Mouse (Mus musculus) ES-Bruce4 (cell line): ENCODE results near the gene 4932438H23Rik. TPM values are rescaled to one million over a fixed set of nuclear protein-coding genes. Genes with fewer than 3 reads are reported as not detected.
"Not testable (repeated sequence)": the region's sequence is repeated elsewhere in the genome, so short reads cannot be mapped to it uniquely, and the experiment has no call there.

Source experiments
- H3K27ac ChIP-seq: 2 replicates; pipeline ENCODE4 v1.5.1; 2012; ENCODE audit warnings: low read length, inconsistent platforms; ENCODE audit not compliant: insufficient read depth
- H3K27me3 ChIP-seq: 2 replicates; pipeline ENCODE4 v1.6.1; 2012; ENCODE audit warnings: mild to moderate bottlenecking, low read length, inconsistent platforms; ENCODE audit not compliant: control insufficient read depth, poor library complexity, insufficient read depth, severe bottlenecking
- H3K36me3 ChIP-seq: 2 replicates; pipeline ENCODE4 v1.6.1; 2012; ENCODE audit warnings: inconsistent platforms, mild to moderate bottlenecking, low read length, moderate library complexity; ENCODE audit not compliant: control insufficient read depth, poor library complexity, insufficient read depth, severe bottlenecking
- H3K4me1 ChIP-seq: one replicate; pipeline ENCODE4 v1.8.1; 2011; ENCODE audit warnings: low read length; ENCODE audit not compliant: control insufficient read depth, insufficient read depth
- H3K4me3 ChIP-seq: 2 replicates; pipeline ENCODE4 v1.5.1; 2011; ENCODE audit warnings: low read depth, mild to moderate bottlenecking, low read length
- H3K9ac ChIP-seq: 2 replicates; pipeline ENCODE4 v1.6.1; 2012; ENCODE audit warnings: low read depth, mild to moderate bottlenecking, inconsistent platforms; ENCODE audit not compliant: poor library complexity, severe bottlenecking
- H3K9me3 ChIP-seq: replicated peaks from 2 replicates; pipeline ENCODE4 v1.6.1; 2012; ENCODE audit warnings: mild to moderate bottlenecking, low read length, inconsistent platforms; ENCODE audit not compliant: control insufficient read depth, poor library complexity, insufficient read depth, severe bottlenecking
- CTCF ChIP-seq: IDR thresholded peaks from one replicate; pipeline ENCODE4 v1.8.1; 2011; ENCODE audit warnings: low read depth, low read length
- EP300 ChIP-seq: IDR thresholded peaks from 2 replicates; pipeline ENCODE4 v1.6.1; 2011; ENCODE audit warnings: low read depth, low read length; ENCODE audit not compliant: insufficient read depth
- POLR2A ChIP-seq: IDR thresholded peaks from one replicate; pipeline ENCODE4 v1.8.1; 2011; ENCODE audit warnings: low read length; ENCODE audit not compliant: insufficient read depth
- polyA plus RNA-seq: library from polyadenylated mRNA; stranded (reverse); fragments of >200 nt; gene quantifications from 2 replicates; pipeline ENCODE4 v1.2.4, GENCODE M21; 2011; ENCODE audit warnings: low read depth; ENCODE audit not compliant: missing spikeins, insufficient read depth, insufficient read length

The 4932438H23Rik gene
- polyA plus RNA-seq, 1 experiment, result 0.33 TPM

DNA sequence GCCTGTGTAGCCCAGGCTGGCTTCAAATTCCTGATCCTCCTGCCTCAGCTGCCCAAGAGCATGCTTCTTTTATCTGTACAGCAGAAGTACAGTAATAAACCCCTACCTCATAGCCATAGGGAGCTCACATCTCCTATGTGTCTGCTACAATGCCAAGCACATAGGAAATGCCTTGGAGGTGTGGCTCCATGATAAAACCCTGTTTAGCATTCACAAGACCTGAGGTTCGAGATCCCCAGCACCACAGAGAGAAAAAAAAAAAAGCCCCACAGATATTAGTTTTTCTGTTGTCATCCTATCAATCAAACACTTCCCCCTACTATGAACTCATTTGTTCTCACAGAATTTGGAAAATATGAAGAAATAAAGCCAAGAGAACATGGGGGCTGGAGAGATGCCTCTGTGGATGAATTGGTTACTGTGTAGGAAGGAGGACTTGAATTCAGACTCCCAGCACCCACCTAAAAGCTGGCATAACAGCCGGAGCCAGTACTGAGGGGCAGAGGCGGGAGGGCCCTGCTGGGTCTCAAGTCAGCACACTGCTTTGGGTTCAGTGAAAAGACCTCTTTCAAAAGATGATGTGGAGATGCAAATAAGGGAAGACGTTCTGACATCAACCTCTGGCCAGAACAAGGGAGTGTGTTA lies 11.8 kb downstream of the 4932438H23Rik start:
- H3K27me3 ChIP-seq, result no peaks in the 10 kb centered on the region

DNA sequence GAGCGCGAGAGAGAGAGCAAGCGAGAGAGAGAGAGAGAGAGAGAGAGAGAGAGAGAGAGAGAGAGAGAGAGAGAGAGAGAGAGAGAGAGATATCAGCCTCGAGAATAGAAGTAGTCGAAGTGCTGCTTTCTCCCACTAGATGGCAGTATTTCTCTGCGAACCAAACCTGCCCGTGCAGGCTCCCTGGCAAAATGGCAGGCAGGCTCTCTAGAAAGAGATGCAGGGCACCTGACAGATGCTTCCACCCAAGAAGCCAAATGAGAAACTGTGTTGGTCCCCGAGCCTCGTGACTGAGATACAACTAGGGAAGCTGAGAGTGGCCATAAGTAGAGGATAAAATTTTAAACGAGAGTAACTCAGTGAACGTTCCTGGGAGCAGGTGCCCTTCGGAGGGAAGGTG lies 13.4 kb downstream of the 4932438H23Rik start:
- Histone ChIP-seq H3K36me3 (no peaks in the 10 kb centered on the region), H3K9ac (no peak overlapping the region), H3K4me1 (no peaks in the 10 kb centered on the region), H3K27ac (no peak overlapping the region), H3K27me3 (no peaks in the 10 kb centered on the region), H3K4me3 (no peak overlapping the region), H3K9me3 (peaks cover 12% of the 10 kb centered on the region)
- TF ChIP-seq POLR2A (no peak), EP300 (no peak), CTCF (peak; percentile 77)

More for the DNA sequence above, 11.8 kb downstream of the 4932438H23Rik start:
- Histone ChIP-seq H3K27ac (no peak overlapping the region), H3K36me3 (no peaks in the 10 kb centered on the region), H3K4me3 (no peak overlapping the region), H3K4me1 (no peaks in the 10 kb centered on the region), H3K9ac (no peak overlapping the region), H3K9me3 (peaks cover 9% of the 10 kb centered on the region)
- TF ChIP-seq CTCF (no peak), EP300 (no peak)

DNA sequence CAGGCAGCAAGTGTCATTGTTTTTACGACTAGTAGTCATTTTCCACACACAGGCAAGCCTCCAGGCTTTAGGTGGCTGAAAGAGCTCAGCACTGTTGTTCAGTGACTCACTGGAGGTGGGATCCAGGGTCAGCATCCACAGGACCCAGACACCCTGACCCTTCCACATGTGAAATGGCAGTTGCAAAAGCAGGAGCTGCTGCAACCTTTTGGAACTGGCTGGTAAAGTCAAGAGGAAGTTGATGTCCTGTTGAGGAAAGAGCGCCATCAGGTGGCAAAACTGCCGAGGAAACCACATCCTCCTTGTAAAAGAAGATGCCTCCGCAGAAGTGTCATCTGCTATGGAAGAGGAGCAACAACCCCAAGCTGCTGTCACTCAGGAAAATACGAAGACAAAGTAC lies 18.7 kb downstream of the 4932438H23Rik start:
- H3K9ac ChIP-seq, result no peak overlapping the region
- H3K27ac ChIP-seq, result no peak overlapping the region
- no peak for TF ChIP-seq POLR2A
- no peak for TF ChIP-seq EP300
- TF ChIP-seq CTCF, result peak; percentile 32
- H3K4me1 ChIP-seq, result no peaks in the 10 kb centered on the region
- peaks cover 12% of the 10 kb centered on the region for H3K9me3 ChIP-seq
- H3K27me3 ChIP-seq, result no peaks in the 10 kb centered on the region
- no peak overlapping the region for H3K4me3 ChIP-seq
- H3K36me3 ChIP-seq, result no peaks in the 10 kb centered on the region

DNA sequence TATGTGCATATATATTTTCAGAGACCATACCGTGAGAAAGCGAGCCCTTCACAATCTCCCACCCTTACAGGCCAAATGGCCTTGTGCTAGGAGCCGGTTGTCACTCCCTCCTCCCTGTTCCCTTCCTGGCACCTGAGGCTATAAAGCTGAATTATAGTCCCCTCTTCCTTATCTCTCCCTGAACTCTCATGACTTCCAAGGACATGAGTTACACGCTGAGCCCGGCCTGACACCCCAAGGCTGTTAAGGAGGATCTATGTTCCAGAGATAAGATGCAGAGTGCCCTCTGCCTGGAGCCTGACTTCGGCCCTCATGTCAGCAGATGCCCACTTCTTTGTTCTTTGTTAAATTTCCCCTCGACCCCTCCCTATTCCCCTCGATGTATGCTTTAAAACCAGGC lies 19.5 kb downstream of the 4932438H23Rik start:
- H3K4me1 ChIP-seq, H3K9ac ChIP-seq: not testable (repeated sequence)

DNA sequence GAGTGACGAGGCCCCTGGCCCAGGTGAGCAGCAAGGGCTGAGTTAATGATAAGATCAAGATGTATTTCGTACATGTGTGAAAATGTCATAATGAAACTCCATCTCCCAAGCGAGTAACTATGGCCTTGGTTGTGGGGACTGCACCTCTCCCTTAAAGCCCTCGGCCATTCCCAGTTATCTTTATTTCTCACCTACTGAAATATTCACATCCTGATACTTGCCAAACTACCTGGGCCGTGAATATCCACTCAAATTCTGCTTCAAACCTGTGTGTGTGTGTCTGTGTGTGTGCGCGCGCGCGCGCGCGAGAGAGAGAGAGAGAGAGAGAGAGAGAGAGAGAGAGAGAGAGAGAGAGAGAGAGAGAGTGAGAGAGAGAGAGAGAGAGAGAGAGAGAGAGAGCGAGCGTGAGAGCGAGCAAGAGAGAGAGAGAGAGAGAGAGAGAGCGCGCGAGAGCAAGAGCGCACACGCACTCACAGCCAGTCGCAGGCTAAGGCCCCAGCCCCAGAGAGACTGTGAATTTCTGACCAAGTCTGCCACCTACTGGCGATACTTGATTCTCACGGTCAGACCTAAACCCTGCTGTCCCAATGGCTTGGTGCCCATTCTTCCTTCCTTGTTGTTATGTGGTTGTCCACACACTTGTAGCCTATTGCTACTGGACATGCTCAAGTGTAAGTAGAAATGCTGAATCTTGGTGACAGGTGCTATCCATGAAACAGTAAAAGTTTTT lies 21.6 kb downstream of the 4932438H23Rik start:
- TF ChIP-seq CTCF (peak; percentile 89), POLR2A (no peak), EP300 (0 out of 2 replicates have a peak, but pooled peaks have one; percentile 27)
- Histone ChIP-seq H3K36me3 (no peaks in the 10 kb centered on the region), H3K4me3 (peak overlapping the region; percentile 15; the same call in 1 of the 2 replicates), H3K27ac (no peak overlapping the region), H3K9ac (no peak overlapping the region), H3K27me3 (no peaks in the 10 kb centered on the region), H3K9me3 (peaks cover 4% of the 10 kb centered on the region; the same call in 1 of the 2 replicates), H3K4me1 (no peaks in the 10 kb centered on the region)

More for the DNA sequence above, 19.5 kb downstream of the 4932438H23Rik start:
- peaks cover 12% of the 10 kb centered on the region for H3K9me3 ChIP-seq
- not testable (repeated sequence) for H3K36me3 ChIP-seq, H3K27me3 ChIP-seq, H3K27ac ChIP-seq, H3K4me3 ChIP-seq

DNA sequence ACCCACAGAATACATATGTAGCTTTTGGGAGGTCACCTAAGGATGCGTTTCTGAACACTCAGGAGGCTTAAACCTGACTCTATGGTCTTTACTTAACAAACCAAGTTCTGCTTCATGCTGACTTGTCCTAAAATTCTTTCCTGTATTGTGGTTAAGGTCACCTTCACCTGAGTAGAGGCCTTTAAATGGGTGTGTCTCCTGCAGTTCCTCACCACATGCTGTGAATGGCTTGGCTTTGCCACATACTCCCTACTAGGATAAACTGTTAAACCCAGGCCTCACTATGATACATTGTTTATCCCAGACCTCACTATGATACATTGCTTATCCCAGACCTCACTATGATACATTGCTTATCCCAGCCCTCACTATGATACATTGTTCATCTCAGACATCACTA lies 22.7 kb downstream of the 4932438H23Rik start:
- Histone ChIP-seq H3K9ac (no peak overlapping the region), H3K4me3 (no peak overlapping the region), H3K27me3 (no peaks in the 10 kb centered on the region), H3K4me1 (no peaks in the 10 kb centered on the region), H3K36me3 (no peaks in the 10 kb centered on the region), H3K9me3 (no peaks in the 10 kb centered on the region), H3K27ac (no peak overlapping the region)
- TF ChIP-seq CTCF (no peak), POLR2A (no peak), EP300 (no peak)
